Mouse (Mus musculus) hindbrain, embryonic 14.5 days (tissue): ENCODE data around the gene Trim16. TPM values are rescaled to one million over a fixed set of nuclear protein-coding genes. Genes with fewer than 3 reads are reported as not detected.

ENCODE experiments used
- ATAC-seq: fragments of 200-750 bp; cut with Nextera tagmentation; 2 replicates; pipeline ENCODE4 v1.8.0; 2017; ENCODE audit warnings: moderate number of reproducible peaks, mild to moderate bottlenecking, moderate TSS enrichment, moderate library complexity; ENCODE audit not compliant: low FRiP score
- DNase-seq: peaks from one replicate; pipeline ENCODE4 v3.0.0-alpha.2; 2015; ENCODE audit warnings: low spot score
- H3K27ac ChIP-seq: fragments of 300-500 bp; sonication (generic); 2 replicates; pipeline ENCODE4 v1.5.1; 2014; ENCODE audit warnings: mild to moderate bottlenecking, moderate library complexity
- H3K27me3 ChIP-seq: fragments of 300-500 bp; sonication (generic); 2 replicates; pipeline ENCODE4 v1.6.1; 2014; ENCODE audit warnings: mild to moderate bottlenecking, low read length, mixed read lengths; ENCODE audit not compliant: control insufficient read depth, insufficient read depth
- H3K36me3 ChIP-seq: fragments of 300-500 bp; sonication (generic); replicated peaks from 2 replicates; pipeline ENCODE4 v1.6.1; 2014; ENCODE audit not compliant: control insufficient read depth, insufficient read depth
- H3K4me1 ChIP-seq: fragments of 300-500 bp; sonication (generic); replicated peaks from 2 replicates; pipeline ENCODE4 v1.6.1; 2014; ENCODE audit warnings: antibody characterized with exemption, low read length, mixed read lengths; ENCODE audit not compliant: control insufficient read depth, insufficient read depth
- H3K4me2 ChIP-seq: fragments of 300-500 bp; sonication (generic); replicated peaks from 2 replicates; pipeline ENCODE4 v1.6.1; 2014; ENCODE audit warnings: mild to moderate bottlenecking, moderate library complexity
- H3K4me3 ChIP-seq: fragments of 300-500 bp; sonication (generic); replicated peaks from 2 replicates; pipeline ENCODE4 v1.5.1; 2014; ENCODE audit warnings: mild to moderate bottlenecking, low read length
- H3K9ac ChIP-seq: fragments of 300-500 bp; sonication (generic); 2 replicates; pipeline ENCODE4 v1.6.1; 2014
- H3K9me3 ChIP-seq: fragments of 300-500 bp; sonication (generic); 2 replicates; pipeline ENCODE4 v1.6.1; 2016; ENCODE audit warnings: low read length; ENCODE audit not compliant: control insufficient read depth
- WGBS: fragments of 180-500 bp; shearing (Covaris S2); extraction: QIAGEN DNeasy Blood & Tissue Kit; methylation state at CpG from one replicate; pipeline ENCODE4 v1.1.7; 2014; 5-methylcytosine and 5-hydroxymethylcytosine counted together
- polyA plus RNA-seq: library from polyadenylated mRNA; unstranded; fragments of >200 nt; fragmentation: Nextera tagmentation; extraction: Ambion mirVana; gene quantifications from 2 replicates; pipeline ENCODE4 v1.2.1, GENCODE M21; 2014

Gene Trim16
- polyA plus RNA-seq, 1 experiment from 2014 or later, result 7.7 TPM

GRCm38 (mm10) chr11:62825222-62826105, 5.4 kb downstream of the Trim16 start:
- WGBS, result 81% methylated on average over 9 of the region's 9 CpGs

DNA sequence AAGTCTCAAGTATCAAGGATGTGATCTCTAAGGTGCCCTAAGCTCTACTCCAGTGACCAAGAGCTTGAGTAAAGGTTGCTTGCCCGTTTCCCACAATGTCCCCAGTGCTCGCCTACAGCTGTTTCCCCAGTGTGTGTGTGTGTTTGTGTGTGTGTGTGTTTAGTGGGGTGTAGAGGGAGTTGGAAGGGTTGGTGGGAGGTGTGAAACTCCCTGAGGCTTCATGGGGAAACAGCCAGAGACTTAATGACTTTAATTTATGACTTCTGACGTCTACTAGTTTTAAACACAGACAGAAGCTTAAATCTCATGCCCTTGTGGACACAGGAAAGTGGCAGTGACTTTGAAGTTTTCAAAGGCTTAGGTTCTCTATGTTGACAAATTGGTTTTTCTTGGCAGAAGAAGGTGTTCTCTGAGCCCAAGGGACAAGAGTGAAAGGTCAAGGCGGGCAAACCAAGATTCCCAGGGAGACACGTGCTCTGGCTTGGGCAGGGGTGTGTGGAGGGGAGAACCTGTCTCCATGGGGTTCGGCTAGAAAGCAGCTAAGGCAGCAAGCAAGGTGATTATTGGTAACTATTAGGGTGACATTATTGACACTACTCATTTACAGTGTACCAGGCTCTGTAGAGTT, 6.2 kb downstream of the Trim16 start:
- WGBS, result 87% methylated on average over 6 of the region's 6 CpGs
- H3K9ac ChIP-seq, result no peak overlapping the region
- no peaks in the 10 kb centered on the region for H3K36me3 ChIP-seq
- no peak for DNase-seq
- H3K4me2 ChIP-seq, result no peak overlapping the region
- ATAC-seq, result no peak
- H3K27ac ChIP-seq, result no peak overlapping the region
- H3K4me3 ChIP-seq, result no peak overlapping the region
- 0 out of 2 replicates have a peak, but pooled peaks cover 6% of the 10 kb centered on the region for H3K4me1 ChIP-seq
- H3K9me3 ChIP-seq, result no peaks in the 10 kb centered on the region
- no peaks in the 10 kb centered on the region for H3K27me3 ChIP-seq

More at GRCm38 (mm10) chr11:62825222-62826105, 5.4 kb downstream of the Trim16 start:
- no peak overlapping the region for H3K4me2 ChIP-seq
- DNase-seq (no peak), ATAC-seq (no peak)
- no peak overlapping the region for H3K9ac ChIP-seq
- no peaks in the 10 kb centered on the region for H3K36me3 ChIP-seq
- H3K27ac ChIP-seq, result no peak overlapping the region
- no peaks in the 10 kb centered on the region for H3K27me3 ChIP-seq
- peaks cover 13% of the 10 kb centered on the region for H3K4me1 ChIP-seq
- no peaks in the 10 kb centered on the region for H3K9me3 ChIP-seq
- no peak overlapping the region for H3K4me3 ChIP-seq

- Histone ChIP-seq H3K4me3 (no peak overlapping the region), H3K4me1 (no peaks in the 10 kb centered on the region), H3K9ac (no peak overlapping the region), H3K9me3 (no peaks in the 10 kb centered on the region), H3K4me2 (no peak overlapping the region), H3K27ac (no peak overlapping the region), H3K27me3 (no peaks in the 10 kb centered on the region), H3K36me3 (no peaks in the 10 kb centered on the region)
- ATAC-seq (no peak), DNase-seq (no peak)
- WGBS, result 95% methylated on average over 4 of the region's 4 CpGs
Observed at GRCm38 (mm10) chr11:62827135-62827534, 7.1 kb downstream of the Trim16 start.

GRCm38 (mm10) chr11:62827911-62828310, 7.9 kb downstream of the Trim16 start:
- Histone ChIP-seq H3K9ac (no peak overlapping the region), H3K27me3 (no peaks in the 10 kb centered on the region), H3K4me1 (no peaks in the 10 kb centered on the region), H3K27ac (no peak overlapping the region), H3K4me3 (no peak overlapping the region), H3K9me3 (no peaks in the 10 kb centered on the region), H3K4me2 (no peak overlapping the region), H3K36me3 (no peaks in the 10 kb centered on the region)
- ATAC-seq, result no peak
- 87% methylated on average over 3 of the region's 3 CpGs for WGBS
- no peak for DNase-seq

DNA sequence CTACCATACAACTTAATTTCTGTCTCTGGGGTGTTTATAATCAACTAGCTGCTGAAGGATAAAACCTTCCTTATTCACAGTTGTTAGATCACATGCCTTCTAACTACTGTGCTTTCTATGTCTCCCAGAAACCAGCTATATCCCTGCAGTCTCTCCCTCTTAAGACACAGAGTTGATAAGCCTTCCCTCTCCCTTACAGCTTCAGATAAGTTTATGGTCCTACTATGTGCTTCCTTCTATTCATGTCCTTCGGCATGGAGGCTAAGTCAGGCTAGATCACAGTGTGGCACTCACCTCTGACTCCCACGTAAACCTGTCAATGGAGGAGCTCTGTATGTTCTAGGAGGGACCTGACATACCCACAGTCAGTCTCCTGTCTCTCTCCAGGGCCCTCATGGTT, 10.4 kb downstream of the Trim16 start:
- no peak overlapping the region for H3K27ac ChIP-seq
- H3K27me3 ChIP-seq, result no peaks in the 10 kb centered on the region
- H3K9ac ChIP-seq, result no peak overlapping the region
- H3K36me3 ChIP-seq, result no peaks in the 10 kb centered on the region
- no peaks in the 10 kb centered on the region for H3K4me1 ChIP-seq
- DNase-seq (no peak), ATAC-seq (no peak)
- WGBS, result 87% methylated on average over 2 of the region's 2 CpGs
- no peak overlapping the region for H3K4me2 ChIP-seq
- no peak overlapping the region for H3K4me3 ChIP-seq
- H3K9me3 ChIP-seq, result no peaks in the 10 kb centered on the region

DNA sequence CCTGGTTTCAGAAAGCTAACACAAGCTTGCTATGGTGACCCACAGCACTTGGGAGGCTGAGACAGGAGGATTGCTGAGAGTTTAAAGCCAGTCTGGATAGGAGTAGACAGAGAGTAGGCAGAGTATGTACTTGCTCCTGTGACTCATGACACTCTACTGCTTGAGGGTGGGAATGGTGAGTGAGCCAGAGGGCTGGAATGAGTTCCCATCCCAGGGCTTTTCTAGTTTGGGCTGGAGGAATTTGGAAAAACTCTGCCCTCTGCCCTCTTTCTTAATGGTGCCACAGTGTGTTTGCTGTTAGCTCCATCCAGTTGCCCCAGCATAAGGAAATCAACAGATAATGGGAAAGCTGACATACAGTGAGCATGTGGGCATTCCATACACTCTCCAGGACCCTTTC, 11.9 kb downstream of the Trim16 start:
- no peak overlapping the region for H3K4me2 ChIP-seq
- no peak for DNase-seq
- H3K27me3 ChIP-seq, result no peaks in the 10 kb centered on the region
- no peak overlapping the region for H3K4me3 ChIP-seq
- no peaks in the 10 kb centered on the region for H3K9me3 ChIP-seq
- ATAC-seq, result no peak
- no peak overlapping the region for H3K9ac ChIP-seq
- no peaks in the 10 kb centered on the region for H3K36me3 ChIP-seq
- no peaks in the 10 kb centered on the region for H3K4me1 ChIP-seq
- no peak overlapping the region for H3K27ac ChIP-seq

- no peak overlapping the region for H3K27ac ChIP-seq
- no peak for ATAC-seq
- no peaks in the 10 kb centered on the region for H3K27me3 ChIP-seq
- no peak overlapping the region for H3K4me3 ChIP-seq
- peaks cover 4% of the 10 kb centered on the region; the same call in 1 of the 2 replicates for H3K4me1 ChIP-seq
- H3K9me3 ChIP-seq, result no peaks in the 10 kb centered on the region
- H3K9ac ChIP-seq, result no peak overlapping the region
- no peak for DNase-seq
- WGBS, result 93% methylated on average over 5 of the region's 5 CpGs
- no peaks in the 10 kb centered on the region for H3K36me3 ChIP-seq
- H3K4me2 ChIP-seq, result no peak overlapping the region
Observed at GRCm38 (mm10) chr11:62844562-62844961, 24.5 kb downstream of the Trim16 start.

GRCm38 (mm10) chr11:62845730-62846129, 25.7 kb downstream of the Trim16 start:
- no peaks in the 10 kb centered on the region for H3K27me3 ChIP-seq
- no peak overlapping the region for H3K9ac ChIP-seq
- DNase-seq (no peak), ATAC-seq (no peak)
- H3K4me2 ChIP-seq, result no peak overlapping the region
- H3K4me3 ChIP-seq, result no peak overlapping the region
- H3K9me3 ChIP-seq, result no peaks in the 10 kb centered on the region
- 69% methylated on average over 3 of the region's 3 CpGs for WGBS
- peaks cover 4% of the 10 kb centered on the region; the same call in 1 of the 2 replicates for H3K4me1 ChIP-seq
- H3K36me3 ChIP-seq, result no peaks in the 10 kb centered on the region
- no peak overlapping the region for H3K27ac ChIP-seq

DNA sequence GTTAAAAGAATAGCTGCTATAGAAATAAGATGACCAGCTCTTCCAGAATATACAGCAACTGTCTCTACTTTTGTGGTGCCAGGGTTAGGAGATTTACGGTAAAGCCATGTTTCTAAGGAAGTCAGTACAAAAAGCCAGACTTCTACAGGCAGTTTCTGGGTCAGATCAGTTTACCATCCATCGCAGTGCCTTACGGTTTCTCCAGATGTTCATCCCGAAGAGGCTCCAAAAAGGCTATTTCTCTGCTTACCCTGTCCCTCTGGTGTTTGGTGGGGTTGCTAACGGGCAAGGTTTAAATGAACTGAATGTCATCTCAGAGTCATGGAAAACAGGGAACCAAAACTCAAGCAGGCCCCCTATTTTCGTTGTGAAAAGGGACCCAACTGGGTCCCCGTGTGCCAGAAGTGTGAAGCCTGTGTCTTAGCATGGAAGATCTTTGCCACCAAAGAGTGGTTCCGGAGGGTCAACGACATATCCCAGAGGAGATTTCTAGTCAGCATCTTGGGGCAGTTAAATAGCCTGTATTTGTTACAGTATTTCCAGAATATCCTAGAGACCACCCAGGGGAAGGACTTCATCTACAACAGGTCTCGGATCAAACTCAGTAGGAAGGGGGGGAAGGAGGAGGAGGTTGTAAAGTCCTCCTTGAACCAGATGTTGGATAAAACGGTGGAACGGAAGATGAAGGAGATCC, 27.1 kb downstream of the Trim16 start, which contains the start of gene Fbxw10:
Gene Fbxw10, plus strand, starts transcription at position 109 of the 694 bp plus-strand sequence.
- Histone ChIP-seq H3K9ac (0 out of 2 replicates have a peak within 1 kb of the TSS, but pooled peaks have one; percentile 34), H3K4me2 (peak within 1 kb of the TSS; percentile 36), H3K27ac (no peak within 1 kb of the TSS), H3K27me3 (no peaks in the 10 kb centered on the region), H3K36me3 (no peaks in the 10 kb centered on the region), H3K4me3 (no peak within 1 kb of the TSS), H3K4me1 (peaks cover 4% of the 10 kb centered on the region; the same call in 1 of the 2 replicates), H3K9me3 (no peaks in the 10 kb centered on the region)
- 31% methylated on average over 12 of the region's 12 CpGs for WGBS
- peak; percentile 59 for DNase-seq
- no peak for ATAC-seq
